Mouse (Mus musculus): ENCODE measurements around the gene Cd200r3. TPM values are rescaled to one million over a fixed set of nuclear protein-coding genes. Genes with fewer than 3 reads are reported as not detected.
A peak's percentile ranks its signal among the peaks of the same experiment; 100 is the strongest.

Cd200r3 gene
- polyA plus RNA-seq, 1 experiment = not detected

GRCm38 (mm10) chr16:44988667-44989357 lies 45.3 kb downstream of the Cd200r3 start:
- no peak for TF ChIP-seq POLR2AphosphoS2 (IDR thresholded peaks at IDR 0.05; ENCODE audit: insufficient read length, low read depth)
- no peak for TF ChIP-seq TCF3 (IDR thresholded peaks at IDR 0.05; ENCODE audit: insufficient read length, low read depth)
- TF ChIP-seq USF1 (IDR thresholded peaks at IDR 0.05; ENCODE audit: low read depth) = no peak
- TF ChIP-seq MYOG (IDR thresholded peaks at IDR 0.05; ENCODE audit: control insufficient read depth in 1 of 3, insufficient read depth in 1 of 3, insufficient read length in 2 of 3, low read depth in 2 of 3) = no peak
- H3K4me2 ChIP-seq (ENCODE audit: low read depth) = no peak overlapping the region
- no peaks in the 10 kb centered on the region for H3K27me3 ChIP-seq (ENCODE audit: control insufficient read depth, insufficient read depth, insufficient read length)
- H3K79me2 ChIP-seq (ENCODE audit: control insufficient read depth, insufficient read depth) = no peaks in the 10 kb centered on the region
- no peak overlapping the region for H3K4me3 ChIP-seq
- H3K36me3 ChIP-seq (ENCODE audit: control insufficient read depth, insufficient read depth) = no peaks in the 10 kb centered on the region
- no peak overlapping the region for H3ac ChIP-seq (ENCODE audit: control insufficient read depth, insufficient read length)

- TF ChIP-seq SRF (IDR thresholded peaks at IDR 0.05; ENCODE audit: control insufficient read depth, insufficient read length, low read depth) (no peak), TCF3 (IDR thresholded peaks at IDR 0.05; ENCODE audit: insufficient read length, low read depth) (no peak), POLR2AphosphoS2 (IDR thresholded peaks at IDR 0.05; ENCODE audit: insufficient read length, low read depth) (no peak), TCF12 (IDR thresholded peaks at IDR 0.05; ENCODE audit: insufficient read depth, poor library complexity, severe bottlenecking) (no peak), MAX (IDR thresholded peaks at IDR 0.05; ENCODE audit: low read depth) (no peak), USF1 (IDR thresholded peaks at IDR 0.05; ENCODE audit: low read depth) (no peak), POLR2A (IDR thresholded peaks at IDR 0.05; ENCODE audit: insufficient read length, low read depth) (no peak), REST (IDR thresholded peaks at IDR 0.05; ENCODE audit: insufficient read depth, insufficient read length) (no peak), MYOG (IDR thresholded peaks at IDR 0.05; ENCODE audit: control insufficient read depth in 1 of 3, insufficient read depth in 1 of 3, insufficient read length in 2 of 3, low read depth in 2 of 3) (no peak), CEBPB (IDR thresholded peaks at IDR 0.05; ENCODE audit: insufficient read depth, poor library complexity, severe bottlenecking) (no peak), MYOD1 (IDR thresholded peaks at IDR 0.05; ENCODE audit: control insufficient read depth in 1 of 3, insufficient read length in 2 of 3, low read depth in 2 of 3) (no peak), E2F4 (IDR thresholded peaks at IDR 0.05; ENCODE audit: insufficient read depth) (no peak)
- Histone ChIP-seq H3ac (ENCODE audit: control insufficient read depth, insufficient read length) (no peak overlapping the region), H3K4me2 (ENCODE audit: low read depth) (no peak overlapping the region), H3K36me3 (ENCODE audit: control insufficient read depth, insufficient read depth) (no peaks in the 10 kb centered on the region), H3K27me3 (ENCODE audit: control insufficient read depth, insufficient read depth, insufficient read length) (no peaks in the 10 kb centered on the region), H3K4me3 (no peak overlapping the region), H3K79me2 (ENCODE audit: control insufficient read depth, insufficient read depth) (no peaks in the 10 kb centered on the region)
Observed at GRCm38 (mm10) chr16:44993319-44994019, 50.0 kb downstream of the Cd200r3 start.

GRCm38 (mm10) chr16:44994206-44994953 lies 50.9 kb downstream of the Cd200r3 start:
- H3K4me3 ChIP-seq = no peak overlapping the region
- peak overlapping the region; percentile 52 for H3K4me2 ChIP-seq (ENCODE audit: low read depth)
- H3ac ChIP-seq (ENCODE audit: control insufficient read depth, insufficient read length) = no peak overlapping the region
- TF ChIP-seq CEBPB (IDR thresholded peaks at IDR 0.05; ENCODE audit: insufficient read depth, poor library complexity, severe bottlenecking) = no peak
- no peak for TF ChIP-seq TCF12 (IDR thresholded peaks at IDR 0.05; ENCODE audit: insufficient read depth, poor library complexity, severe bottlenecking)
- no peak for TF ChIP-seq MYOG (IDR thresholded peaks at IDR 0.05; ENCODE audit: control insufficient read depth in 1 of 3, insufficient read depth in 1 of 3, insufficient read length in 2 of 3, low read depth in 2 of 3)
- TF ChIP-seq TCF3 (IDR thresholded peaks at IDR 0.05; ENCODE audit: insufficient read length, low read depth) = no peak
- TF ChIP-seq MYOD1 (IDR thresholded peaks at IDR 0.05; ENCODE audit: control insufficient read depth in 1 of 3, insufficient read length in 2 of 3, low read depth in 2 of 3) = no peak
- H3K36me3 ChIP-seq (ENCODE audit: control insufficient read depth, insufficient read depth) = no peaks in the 10 kb centered on the region
- H3K27me3 ChIP-seq (ENCODE audit: control insufficient read depth, insufficient read depth, insufficient read length) = no peaks in the 10 kb centered on the region
- no peaks in the 10 kb centered on the region for H3K79me2 ChIP-seq (ENCODE audit: control insufficient read depth, insufficient read depth)

GRCm38 (mm10) chr16:44995111-44995510 lies 51.6 kb downstream of the Cd200r3 start:
- H3K79me2 ChIP-seq (ENCODE audit: control insufficient read depth, insufficient read depth) = no peaks in the 10 kb centered on the region
- H3K4me3 ChIP-seq = no peak overlapping the region
- peak overlapping the region; percentile 52 for H3K4me2 ChIP-seq (ENCODE audit: low read depth)
- no peaks in the 10 kb centered on the region for H3K27me3 ChIP-seq (ENCODE audit: control insufficient read depth, insufficient read depth, insufficient read length)
- TF ChIP-seq USF1 (IDR thresholded peaks at IDR 0.05; ENCODE audit: low read depth) = peak; percentile 7
- no peak for TF ChIP-seq SRF (IDR thresholded peaks at IDR 0.05; ENCODE audit: control insufficient read depth, insufficient read length, low read depth)
- H3ac ChIP-seq (ENCODE audit: control insufficient read depth, insufficient read length) = no peak overlapping the region
- no peaks in the 10 kb centered on the region for H3K36me3 ChIP-seq (ENCODE audit: control insufficient read depth, insufficient read depth)

- H3K79me2 ChIP-seq (ENCODE audit: control insufficient read depth, insufficient read depth) = no peaks in the 10 kb centered on the region
- H3ac ChIP-seq (ENCODE audit: control insufficient read depth, insufficient read length) = no peak overlapping the region
- H3K27me3 ChIP-seq (ENCODE audit: control insufficient read depth, insufficient read depth, insufficient read length) = no peaks in the 10 kb centered on the region
- no peak overlapping the region for H3K4me3 ChIP-seq
- no peak for TF ChIP-seq USF1 (IDR thresholded peaks at IDR 0.05; ENCODE audit: low read depth)
- no peak for TF ChIP-seq MYOG (IDR thresholded peaks at IDR 0.05; ENCODE audit: control insufficient read depth in 1 of 3, insufficient read depth in 1 of 3, insufficient read length in 2 of 3, low read depth in 2 of 3)
- no peak for TF ChIP-seq POLR2AphosphoS2 (IDR thresholded peaks at IDR 0.05; ENCODE audit: insufficient read length, low read depth)
- no peak for TF ChIP-seq MAX (IDR thresholded peaks at IDR 0.05; ENCODE audit: low read depth)
- no peak for TF ChIP-seq CEBPB (IDR thresholded peaks at IDR 0.05; ENCODE audit: insufficient read depth, poor library complexity, severe bottlenecking)
- TF ChIP-seq TCF3 (IDR thresholded peaks at IDR 0.05; ENCODE audit: insufficient read length, low read depth) = no peak
- no peak for TF ChIP-seq TCF12 (IDR thresholded peaks at IDR 0.05; ENCODE audit: insufficient read depth, poor library complexity, severe bottlenecking)
- no peak for TF ChIP-seq POLR2A (IDR thresholded peaks at IDR 0.05; ENCODE audit: insufficient read length, low read depth)
- no peak for TF ChIP-seq MYOD1 (IDR thresholded peaks at IDR 0.05; ENCODE audit: control insufficient read depth in 1 of 3, insufficient read length in 2 of 3, low read depth in 2 of 3)
- TF ChIP-seq REST (IDR thresholded peaks at IDR 0.05; ENCODE audit: insufficient read depth, insufficient read length) = no peak
- TF ChIP-seq E2F4 (IDR thresholded peaks at IDR 0.05; ENCODE audit: insufficient read depth) = no peak
- TF ChIP-seq SRF (IDR thresholded peaks at IDR 0.05; ENCODE audit: control insufficient read depth, insufficient read length, low read depth) = no peak
- H3K36me3 ChIP-seq (ENCODE audit: control insufficient read depth, insufficient read depth) = no peaks in the 10 kb centered on the region
- H3K4me2 ChIP-seq (ENCODE audit: low read depth) = no peak overlapping the region
Observed at GRCm38 (mm10) chr16:44996701-44997100, 53.2 kb downstream of the Cd200r3 start.
